Mouse (Mus musculus) brain, embryonic 14.5 days (tissue): ENCODE measurements at regions not wholly inside any gene's neighbourhood (a gene's known extent, or its start where the extent isn't known, plus 50 kb on each side); places are given as distances from the start of the nearest gene placed in this dataset.
A peak's percentile ranks its signal among the peaks of the same experiment; 100 is the strongest.
"Not testable (repeated sequence)": the region's sequence is repeated elsewhere in the genome, so short reads cannot be mapped to it uniquely, and the experiment has no call there.

ENCODE experiments used
- DNase-seq: peaks from one replicate; pipeline ENCODE4 v3.0.0-alpha.2; 2011; ENCODE audit warnings: low read depth
- CTCF ChIP-seq: fragments of 200-500 bp; IDR thresholded peaks from 2 replicates; pipeline ENCODE4 v1.5.1; 2012; ENCODE audit warnings: inconsistent platforms, mild to moderate bottlenecking, moderate library complexity, borderline replicate concordance; ENCODE audit not compliant: insufficient read depth, insufficient read length; ENCODE audit errors: extremely low read depth
- POLR2A ChIP-seq: fragments of 200-500 bp; IDR thresholded peaks from 2 replicates; pipeline ENCODE4 v1.6.1; 2012; ENCODE audit warnings: mild to moderate bottlenecking, inconsistent platforms, borderline replicate concordance; ENCODE audit not compliant: poor library complexity, insufficient read depth, insufficient read length, severe bottlenecking; ENCODE audit errors: extremely low read depth

GRCm38 (mm10) chr6:63044984-63045383, 210.7 kb upstream of the Grid2 start:
- TF ChIP-seq POLR2A (no peak), CTCF (no peak)
- no peak for DNase-seq

- not testable (repeated sequence) for DNase-seq
Observed at GRCm38 (mm10) chr6:63064576-63064975, 191.1 kb upstream of the Grid2 start.

DNA sequence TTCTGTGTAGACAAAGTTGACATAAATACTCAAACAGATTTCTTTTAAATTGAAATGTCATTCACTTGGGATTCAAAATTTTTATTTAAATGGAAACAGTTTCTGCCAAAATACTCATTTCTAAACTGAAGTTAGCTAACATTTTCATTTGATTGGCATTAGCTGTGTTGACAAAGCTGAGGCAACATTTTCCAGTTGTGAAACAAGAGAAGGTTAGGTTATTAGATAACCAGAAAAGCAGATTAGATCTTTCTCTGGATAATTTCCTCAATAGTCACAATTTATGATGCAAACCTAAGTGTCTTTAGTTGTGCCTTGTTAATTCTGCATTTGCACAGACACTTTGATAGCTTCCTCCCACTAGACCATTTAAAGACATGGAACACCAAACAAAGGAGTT, 167.5 kb upstream of the Grid2 start:
- DNase-seq, result no peak
- no peak for TF ChIP-seq CTCF
- no peak for TF ChIP-seq POLR2A

GRCm38 (mm10) chr6:63128834-63129233, 126.8 kb upstream of the Grid2 start:
- not testable (repeated sequence) for DNase-seq

GRCm38 (mm10) chr6:63149300-63149699, 106.4 kb upstream of the Grid2 start:
- DNase-seq, result no peak
- TF ChIP-seq POLR2A, result no peak
- TF ChIP-seq CTCF, result no peak

DNA sequence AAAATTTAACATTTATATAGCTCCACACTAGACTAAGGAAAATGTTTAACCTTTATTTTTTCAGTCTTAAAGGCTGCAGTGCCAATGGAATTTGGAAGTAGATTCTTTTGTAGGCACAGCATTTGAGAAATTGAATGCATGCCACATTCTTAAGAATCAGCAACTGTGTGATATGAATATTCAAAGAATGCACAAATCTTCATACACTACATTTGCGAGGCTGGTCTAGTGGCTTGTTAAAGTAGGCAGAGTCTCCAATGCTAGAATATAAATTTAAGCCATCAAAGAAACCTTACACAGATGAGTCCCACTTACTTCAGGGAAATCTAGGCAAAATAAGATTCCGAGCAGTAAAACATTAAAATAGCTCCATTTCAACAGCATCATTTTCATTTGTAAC, 75.5 kb upstream of the Grid2 start:
- peak; percentile 2 for DNase-seq
- TF ChIP-seq POLR2A (no peak), CTCF (no peak)
